Mouse (Mus musculus) Muller cell, postnatal 12 days (primary cell): Measurements from ENCODE around the gene Tspan18.

Source experiments
- DNase-seq: peaks from one replicate; pipeline ENCODE4 v3.0.0-alpha.2; 2015; ENCODE audit errors: inconsistent ontology term

Tspan18 gene

GRCm38 (mm10) chr2:93187323-93187996, 146.8 kb downstream of the Tspan18 start, which contains the start of gene Trp53i11:
TSS of gene Trp53i11 (plus strand) at chr2:93187548.
- DNase-seq: peak; percentile 94

- peak; percentile 33 for DNase-seq
These were observed 151.4 kb downstream of the Tspan18 start for GRCm38 (mm10) chr2:93182859-93183258.

- peak; percentile 49 for DNase-seq
These were observed 154.0 kb downstream of the Tspan18 start for GRCm38 (mm10) chr2:93180077-93180844.

- no peak for DNase-seq
These were observed 154.7 kb downstream of the Tspan18 start for GRCm38 (mm10) chr2:93179603-93180002.

GRCm38 (mm10) chr2:93178313-93178677, 156.0 kb downstream of the Tspan18 start:
- no peak for DNase-seq

- DNase-seq: no peak
These were observed 156.5 kb downstream of the Tspan18 start for GRCm38 (mm10) chr2:93177668-93178312.

GRCm38 (mm10) chr2:93176871-93177667, 157.2 kb downstream of the Tspan18 start:
- DNase-seq: peak; percentile 68

- no peak for DNase-seq
These were observed 158.0 kb downstream of the Tspan18 start for GRCm38 (mm10) chr2:93176193-93176798.

GRCm38 (mm10) chr2:93175721-93176120, 158.6 kb downstream of the Tspan18 start:
- no peak for DNase-seq

GRCm38 (mm10) chr2:93175278-93175677, 159.0 kb downstream of the Tspan18 start:
- DNase-seq: no peak

GRCm38 (mm10) chr2:93174159-93174558, 160.1 kb downstream of the Tspan18 start:
- no peak for DNase-seq

- DNase-seq: no peak
These were observed 161.8 kb downstream of the Tspan18 start for GRCm38 (mm10) chr2:93172460-93172859.

- DNase-seq: no peak
These were observed 162.4 kb downstream of the Tspan18 start for GRCm38 (mm10) chr2:93171929-93172328.

GRCm38 (mm10) chr2:93170845-93171200, 163.5 kb downstream of the Tspan18 start:
- DNase-seq: peak; percentile 7

- no peak for DNase-seq
These were observed 164.0 kb downstream of the Tspan18 start for GRCm38 (mm10) chr2:93170156-93170844.

- no peak for DNase-seq
These were observed 167.4 kb downstream of the Tspan18 start for GRCm38 (mm10) chr2:93166734-93167406.

GRCm38 (mm10) chr2:93166295-93166694, 168.0 kb downstream of the Tspan18 start:
- DNase-seq: no peak

GRCm38 (mm10) chr2:93163750-93164335, 170.5 kb downstream of the Tspan18 start:
- DNase-seq: no peak

- no peak for DNase-seq
These were observed 171.0 kb downstream of the Tspan18 start for GRCm38 (mm10) chr2:93163317-93163716.

- no peak for DNase-seq
These were observed 171.5 kb downstream of the Tspan18 start for GRCm38 (mm10) chr2:93162791-93163190.
